Mouse (Mus musculus) neural tube, embryonic 12.5 days (tissue): Measurements from ENCODE around the gene Dact1. TPM values are rescaled to one million over a fixed set of nuclear protein-coding genes. Genes with fewer than 3 reads are reported as not detected.
A peak's percentile ranks its signal among the peaks of the same experiment; 100 is the strongest.

Experiments used
- ATAC-seq: fragments of 200-750 bp; cut with Nextera tagmentation; 2 replicates; pipeline ENCODE4 v1.8.0; 2017; ENCODE audit warnings: low read depth, mild to moderate bottlenecking, moderate TSS enrichment, moderate library complexity; ENCODE audit not compliant: low FRiP score
- H3K27ac ChIP-seq: fragments of 300-500 bp; sonication (generic); 2 replicates; pipeline ENCODE4 v1.5.1; 2016
- H3K27me3 ChIP-seq: fragments of 300-500 bp; sonication (generic); replicated peaks from 2 replicates; pipeline ENCODE4 v1.6.1; 2016; ENCODE audit warnings: mild to moderate bottlenecking
- H3K36me3 ChIP-seq: fragments of 300-500 bp; sonication (generic); 2 replicates; pipeline ENCODE4 v1.6.1; 2016; ENCODE audit warnings: mild to moderate bottlenecking
- H3K4me1 ChIP-seq: fragments of 300-500 bp; sonication (generic); 2 replicates; pipeline ENCODE4 v1.6.1; 2016
- H3K4me2 ChIP-seq: fragments of 300-500 bp; sonication (generic); replicated peaks from 2 replicates; pipeline ENCODE4 v1.6.1; 2016; ENCODE audit warnings: mild to moderate bottlenecking
- H3K4me3 ChIP-seq: fragments of 300-500 bp; sonication (generic); 2 replicates; pipeline ENCODE4 v1.5.1; 2016
- H3K9ac ChIP-seq: fragments of 300-500 bp; sonication (generic); 2 replicates; pipeline ENCODE4 v1.6.1; 2016; ENCODE audit warnings: mild to moderate bottlenecking
- H3K9me3 ChIP-seq: fragments of 300-500 bp; sonication (generic); 2 replicates; pipeline ENCODE4 v1.6.1; 2016; ENCODE audit warnings: mild to moderate bottlenecking
- WGBS: fragments of 180-500 bp; shearing (Covaris S2); methylation state at CpG from one replicate; pipeline ENCODE4 v1.1.7; 2016; 5-methylcytosine and 5-hydroxymethylcytosine counted together
- polyA plus RNA-seq: library from polyadenylated mRNA; unstranded; fragments of >200 nt; fragmentation: Nextera tagmentation; extraction: Ambion mirVana; gene quantifications from 2 replicates; pipeline ENCODE4 v1.2.1, GENCODE M21; 2016

The Dact1 gene
- polyA plus RNA-seq, 1 experiment from 2014 or later = 49.2 TPM

GRCm38 (mm10) chr12:71345471-71345870 lies 35.8 kb downstream of the Dact1 start:
- Histone ChIP-seq H3K4me1 (no peaks in the 10 kb centered on the region), H3K27me3 (no peaks in the 10 kb centered on the region), H3K9ac (no peak overlapping the region), H3K36me3 (no peaks in the 10 kb centered on the region), H3K9me3 (no peaks in the 10 kb centered on the region), H3K4me3 (no peak overlapping the region), H3K4me2 (no peak overlapping the region), H3K27ac (no peak overlapping the region)
- no peak for ATAC-seq
- WGBS = 65% methylated on average over 7 of the region's 7 CpGs

- Histone ChIP-seq H3K9ac (no peak overlapping the region), H3K4me1 (no peaks in the 10 kb centered on the region), H3K9me3 (no peaks in the 10 kb centered on the region), H3K36me3 (no peaks in the 10 kb centered on the region), H3K4me2 (no peak overlapping the region), H3K27ac (no peak overlapping the region), H3K4me3 (no peak overlapping the region), H3K27me3 (no peaks in the 10 kb centered on the region)
- no peak for ATAC-seq
- 65% methylated on average over 5 of the region's 5 CpGs for WGBS
Observed at GRCm38 (mm10) chr12:71346071-71346470, 36.4 kb downstream of the Dact1 start.

GRCm38 (mm10) chr12:71348401-71348896 lies 38.8 kb downstream of the Dact1 start:
- Histone ChIP-seq H3K27me3 (no peaks in the 10 kb centered on the region), H3K4me3 (no peak overlapping the region), H3K4me1 (no peaks in the 10 kb centered on the region), H3K4me2 (no peak overlapping the region), H3K9ac (no peak overlapping the region), H3K36me3 (no peaks in the 10 kb centered on the region), H3K27ac (no peak overlapping the region), H3K9me3 (no peaks in the 10 kb centered on the region)
- 42% methylated on average over 8 of the region's 8 CpGs for WGBS
- ATAC-seq = no peak

- H3K4me3 ChIP-seq = no peak overlapping the region
- ATAC-seq = peak; percentile 91
- peaks cover 4% of the 10 kb centered on the region; the same call in 1 of the 2 replicates for H3K4me1 ChIP-seq
- no peaks in the 10 kb centered on the region for H3K9me3 ChIP-seq
- no peaks in the 10 kb centered on the region for H3K27me3 ChIP-seq
- no peak overlapping the region for H3K4me2 ChIP-seq
- H3K9ac ChIP-seq = no peak overlapping the region
- WGBS = 28% methylated on average over 2 of the region's 2 CpGs
- no peaks in the 10 kb centered on the region for H3K36me3 ChIP-seq
- no peak overlapping the region for H3K27ac ChIP-seq
Observed at GRCm38 (mm10) chr12:71350077-71350476, 40.4 kb downstream of the Dact1 start.

GRCm38 (mm10) chr12:71354656-71355055 lies 45.0 kb downstream of the Dact1 start:
- Histone ChIP-seq H3K27me3 (no peaks in the 10 kb centered on the region), H3K4me3 (no peak overlapping the region), H3K9me3 (no peaks in the 10 kb centered on the region), H3K4me2 (no peak overlapping the region), H3K4me1 (peaks cover 4% of the 10 kb centered on the region; the same call in 1 of the 2 replicates), H3K36me3 (no peaks in the 10 kb centered on the region), H3K9ac (no peak overlapping the region), H3K27ac (no peak overlapping the region)
- 60% methylated on average over 10 of the region's 10 CpGs for WGBS
- no peak for ATAC-seq

- Histone ChIP-seq H3K4me1 (peaks cover 4% of the 10 kb centered on the region; the same call in 1 of the 2 replicates), H3K9ac (no peak overlapping the region), H3K4me2 (no peak overlapping the region), H3K36me3 (no peaks in the 10 kb centered on the region), H3K27ac (no peak overlapping the region), H3K4me3 (no peak overlapping the region), H3K9me3 (no peaks in the 10 kb centered on the region), H3K27me3 (no peaks in the 10 kb centered on the region)
- WGBS = 51% methylated on average over 3 of the region's 3 CpGs
- no peak for ATAC-seq
Observed at GRCm38 (mm10) chr12:71355092-71355491, 45.4 kb downstream of the Dact1 start.

GRCm38 (mm10) chr12:71361616-71362015 lies 51.9 kb downstream of the Dact1 start:
- Histone ChIP-seq H3K27me3 (no peaks in the 10 kb centered on the region), H3K4me3 (no peak overlapping the region), H3K27ac (no peak overlapping the region), H3K9ac (no peak overlapping the region), H3K36me3 (no peaks in the 10 kb centered on the region), H3K4me2 (no peak overlapping the region), H3K9me3 (no peaks in the 10 kb centered on the region), H3K4me1 (no peaks in the 10 kb centered on the region)
- 92% methylated on average over 7 of the region's 7 CpGs for WGBS
- no peak for ATAC-seq

- Histone ChIP-seq H3K27me3 (no peaks in the 10 kb centered on the region), H3K9ac (no peak overlapping the region), H3K4me3 (no peak overlapping the region), H3K4me2 (no peak overlapping the region), H3K4me1 (no peaks in the 10 kb centered on the region), H3K9me3 (no peaks in the 10 kb centered on the region), H3K27ac (no peak overlapping the region), H3K36me3 (no peaks in the 10 kb centered on the region)
- ATAC-seq = no peak
- 69% methylated on average over 8 of the region's 8 CpGs for WGBS
Observed at GRCm38 (mm10) chr12:71362425-71362824, 52.7 kb downstream of the Dact1 start.

- no peak overlapping the region for H3K4me3 ChIP-seq
- H3K9ac ChIP-seq = no peak overlapping the region
- no peak overlapping the region for H3K4me2 ChIP-seq
- no peak overlapping the region for H3K27ac ChIP-seq
- no peaks in the 10 kb centered on the region for H3K27me3 ChIP-seq
- no peaks in the 10 kb centered on the region for H3K4me1 ChIP-seq
- no peaks in the 10 kb centered on the region for H3K9me3 ChIP-seq
- no peaks in the 10 kb centered on the region for H3K36me3 ChIP-seq
- ATAC-seq = no peak
- WGBS = 83% methylated on average over 7 of the region's 7 CpGs
Observed at GRCm38 (mm10) chr12:71364106-71364505, 54.4 kb downstream of the Dact1 start.

GRCm38 (mm10) chr12:71364531-71364930 lies 54.8 kb downstream of the Dact1 start:
- Histone ChIP-seq H3K27ac (no peak overlapping the region), H3K36me3 (no peaks in the 10 kb centered on the region), H3K4me1 (no peaks in the 10 kb centered on the region), H3K4me3 (no peak overlapping the region), H3K27me3 (no peaks in the 10 kb centered on the region), H3K4me2 (no peak overlapping the region), H3K9me3 (no peaks in the 10 kb centered on the region), H3K9ac (no peak overlapping the region)
- 91% methylated on average over 3 of the region's 3 CpGs for WGBS
- no peak for ATAC-seq

GRCm38 (mm10) chr12:71365208-71365607 lies 55.5 kb downstream of the Dact1 start:
- no peak overlapping the region for H3K4me2 ChIP-seq
- H3K9me3 ChIP-seq = no peaks in the 10 kb centered on the region
- H3K36me3 ChIP-seq = no peaks in the 10 kb centered on the region
- no peaks in the 10 kb centered on the region for H3K27me3 ChIP-seq
- no peak overlapping the region for H3K9ac ChIP-seq
- no peaks in the 10 kb centered on the region for H3K4me1 ChIP-seq
- no peak for ATAC-seq
- WGBS = 69% methylated on average over 7 of the region's 7 CpGs
- no peak overlapping the region for H3K27ac ChIP-seq
- H3K4me3 ChIP-seq = no peak overlapping the region

- Histone ChIP-seq H3K4me1 (no peaks in the 10 kb centered on the region), H3K9me3 (no peaks in the 10 kb centered on the region), H3K9ac (no peak overlapping the region), H3K27ac (no peak overlapping the region), H3K36me3 (no peaks in the 10 kb centered on the region), H3K27me3 (no peaks in the 10 kb centered on the region), H3K4me2 (no peak overlapping the region), H3K4me3 (no peak overlapping the region)
- ATAC-seq = no peak
- WGBS = 55% methylated on average over 6 of the region's 6 CpGs
Observed at GRCm38 (mm10) chr12:71366175-71366574, 56.5 kb downstream of the Dact1 start.

GRCm38 (mm10) chr12:71368631-71369030 lies 58.9 kb downstream of the Dact1 start:
- Histone ChIP-seq H3K4me2 (no peak overlapping the region), H3K36me3 (no peaks in the 10 kb centered on the region), H3K27ac (no peak overlapping the region), H3K9me3 (no peaks in the 10 kb centered on the region), H3K4me3 (no peak overlapping the region), H3K9ac (no peak overlapping the region), H3K27me3 (no peaks in the 10 kb centered on the region), H3K4me1 (peaks cover 6% of the 10 kb centered on the region; the same call in 1 of the 2 replicates)
- 78% methylated on average over 5 of the region's 5 CpGs for WGBS
- ATAC-seq = no peak
